Mouse (Mus musculus) olfactory bulb, adult 2 months (tissue): ENCODE results near the gene Ccdc194. TPM values are rescaled to one million over a fixed set of nuclear protein-coding genes. Genes with fewer than 3 reads are reported as not detected.

ENCODE experiments used
- H3K27ac ChIP-seq: fragments of 200-500 bp; 2 replicates; pipeline ENCODE4 v1.5.1; 2012; ENCODE audit warnings: low read depth, low read length; ENCODE audit not compliant: insufficient read depth
- H3K4me1 ChIP-seq: fragments of 200-500 bp; 2 replicates; pipeline ENCODE4 v1.6.1; 2012; ENCODE audit warnings: low read length; ENCODE audit not compliant: control insufficient read depth, insufficient read depth
- H3K4me3 ChIP-seq: fragments of 200-500 bp; 2 replicates; pipeline ENCODE4 v1.5.1; 2012; ENCODE audit warnings: mild to moderate bottlenecking, low read depth, low read length, moderate library complexity; ENCODE audit not compliant: insufficient read depth
- CTCF ChIP-seq: fragments of 200-500 bp; IDR thresholded peaks from 2 replicates; pipeline ENCODE4 v1.5.1; 2012; ENCODE audit warnings: low read depth, mild to moderate bottlenecking, low read length, moderate library complexity; ENCODE audit not compliant: insufficient read depth
- POLR2A ChIP-seq: fragments of 200-500 bp; IDR thresholded peaks from 2 replicates; pipeline ENCODE4 v1.6.1; 2012; ENCODE audit warnings: mild to moderate bottlenecking, low read depth, low read length, moderate library complexity; ENCODE audit not compliant: insufficient read depth
- WGBS: fragments of 180-500 bp; shearing (Covaris S2); methylation state at CpG from one replicate; pipeline ENCODE4 v1.1.7; 2018; 5-methylcytosine and 5-hydroxymethylcytosine counted together
- polyA plus RNA-seq: library from polyadenylated mRNA; stranded (reverse); fragments of >200 nt; gene quantifications from 2 replicates; pipeline ENCODE4 v1.2.4, GENCODE M21; 2012; ENCODE audit warnings: low replicate concordance; ENCODE audit not compliant: missing spikeins, insufficient read depth, insufficient read length

The Ccdc194 gene
- not detected in 2 replicates for polyA plus RNA-seq

DNA sequence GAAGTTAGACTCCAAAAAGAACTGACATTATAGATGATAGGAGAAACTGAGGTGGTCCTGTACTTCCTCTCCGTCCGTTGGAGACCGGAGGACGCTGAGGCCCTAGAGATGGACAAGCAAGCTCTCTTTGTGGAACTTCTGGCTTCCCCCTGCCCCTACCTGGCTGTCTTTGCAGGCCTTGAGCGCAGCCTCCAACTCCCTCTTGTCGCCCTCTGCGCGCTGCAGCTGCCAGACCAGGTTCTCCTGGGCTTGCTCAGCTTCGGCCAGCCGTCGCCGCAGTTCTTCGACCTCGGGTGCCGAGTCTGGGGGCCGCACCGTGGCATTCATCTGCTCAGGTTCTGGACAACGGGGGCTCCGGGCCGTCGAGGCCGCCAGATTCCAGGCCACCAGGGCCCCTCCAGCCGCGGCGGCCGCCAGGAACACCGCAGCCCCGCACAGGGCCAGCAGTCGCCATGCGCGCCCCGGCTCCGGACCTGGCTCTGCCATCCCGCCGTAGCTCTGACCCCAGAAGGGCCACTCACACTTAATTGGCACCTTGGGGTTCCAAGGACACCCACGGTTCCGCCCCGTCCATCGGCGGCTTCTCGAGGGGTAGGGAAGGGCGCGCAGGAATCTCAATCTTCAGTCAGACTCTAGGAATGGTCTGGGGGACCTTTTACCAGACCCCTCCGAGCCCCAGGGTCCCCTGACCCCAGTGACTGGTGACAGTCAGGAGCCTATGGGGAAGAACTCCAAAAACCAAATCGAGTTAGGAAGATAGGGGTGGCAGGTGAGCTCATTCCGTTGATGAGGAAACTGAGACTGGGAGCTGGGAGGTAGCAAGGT is at the start of gene Ccdc194:
Gene Ccdc194 (minus strand): TSS at position 486 of the 825 bp plus-strand sequence.
- Histone ChIP-seq H3K4me3 (no peak within 1 kb of the TSS), H3K27ac (no peak within 1 kb of the TSS), H3K4me1 (peaks cover 6% of the 10 kb centered on the region)
- TF ChIP-seq CTCF (no peak), POLR2A (no peak)
- WGBS: 20% methylated on average over 46 of the region's 46 CpGs

DNA sequence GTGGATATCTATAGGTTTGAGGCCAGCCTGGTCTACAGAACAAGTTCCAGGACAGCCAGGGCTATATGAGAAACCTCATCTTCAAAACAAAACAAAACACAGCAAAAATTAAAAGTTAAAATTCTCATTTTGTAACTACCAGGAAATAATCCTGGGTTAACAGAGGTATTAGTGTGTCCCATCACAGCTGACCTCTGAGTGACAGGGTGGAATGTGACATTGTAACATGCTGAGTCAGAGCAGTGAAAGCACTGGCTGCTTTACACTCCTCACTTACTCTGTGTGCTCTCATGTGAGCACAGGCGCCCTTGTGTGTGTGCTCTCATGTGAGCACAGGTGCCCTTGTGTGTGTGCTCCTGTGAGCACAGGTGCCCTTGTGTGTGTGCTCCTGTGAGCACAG is 49.5 kb upstream of the Ccdc194 start:
- H3K4me1 ChIP-seq: peaks cover 42% of the 10 kb centered on the region
- H3K4me3 ChIP-seq: no peak overlapping the region
- no peak for TF ChIP-seq POLR2A
- TF ChIP-seq CTCF: no peak
- H3K27ac ChIP-seq: no peak overlapping the region
- WGBS: 66% methylated on average over 1 of the region's 1 CpGs

DNA sequence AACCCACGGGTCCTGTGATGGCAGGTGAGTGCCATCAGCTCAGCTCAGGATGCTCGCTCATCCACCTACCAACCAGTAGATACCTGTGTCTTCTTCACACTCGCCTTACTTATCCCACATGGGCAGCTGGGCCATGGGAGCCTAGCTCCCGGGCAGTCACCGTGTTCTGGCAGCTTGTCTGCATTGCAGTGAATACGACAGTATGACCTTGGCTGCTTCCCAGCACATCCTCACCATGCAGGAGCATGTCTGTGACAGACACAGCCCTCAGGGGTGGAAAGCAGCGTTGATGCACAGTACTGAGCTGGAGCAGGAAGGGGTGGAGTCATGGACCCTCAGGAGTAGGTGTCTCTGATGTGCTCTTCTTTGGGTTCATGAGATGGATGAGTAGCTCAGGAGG is 48.9 kb upstream of the Ccdc194 start:
- H3K4me1 ChIP-seq: peaks cover 36% of the 10 kb centered on the region
- no peak overlapping the region for H3K4me3 ChIP-seq
- no peak overlapping the region for H3K27ac ChIP-seq
- WGBS: 59% methylated on average over 7 of the region's 7 CpGs
- no peak for TF ChIP-seq CTCF
- no peak for TF ChIP-seq POLR2A

DNA sequence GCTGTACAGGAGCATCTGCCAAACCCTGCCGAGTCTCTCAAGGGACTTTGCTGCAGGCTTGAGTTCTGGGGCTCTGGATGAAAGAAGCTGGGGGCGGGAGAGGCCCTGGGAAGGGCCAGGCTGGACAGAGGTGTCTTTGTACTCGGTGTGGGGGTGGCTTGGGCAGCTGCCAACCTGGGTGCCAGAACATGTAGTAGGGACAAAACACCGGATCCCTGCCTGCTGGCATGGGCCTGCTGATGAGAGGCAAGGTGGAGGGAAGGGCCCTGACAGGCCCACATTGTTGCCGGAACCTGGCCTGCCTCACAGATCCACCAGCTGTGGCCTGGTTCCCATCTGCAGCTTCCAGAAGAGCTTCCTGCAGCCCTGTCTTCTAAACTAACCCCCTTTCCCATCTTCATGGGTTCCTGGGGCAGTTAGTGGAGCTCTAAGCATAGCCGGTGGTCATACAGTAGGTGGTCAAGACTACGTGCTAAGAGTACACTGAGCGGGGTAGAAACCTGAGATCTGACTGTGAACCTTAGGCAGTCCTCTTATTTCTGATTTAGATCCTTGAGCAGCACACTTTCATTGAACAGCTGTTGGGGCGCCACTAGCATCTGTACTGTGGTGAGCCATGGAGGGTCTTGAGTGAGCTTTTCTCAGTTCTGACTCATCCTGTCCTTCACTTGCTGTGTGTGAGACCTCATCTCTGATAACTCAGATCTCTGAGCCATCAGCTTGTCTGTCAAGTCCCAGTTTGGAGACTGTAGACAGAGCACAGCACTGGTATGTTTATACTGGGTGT is 47.5 kb upstream of the Ccdc194 start:
- peak overlapping the region; percentile 79 for H3K27ac ChIP-seq
- no peak overlapping the region for H3K4me3 ChIP-seq
- WGBS: 41% methylated on average over 9 of the region's 9 CpGs
- TF ChIP-seq CTCF: no peak
- TF ChIP-seq POLR2A: no peak
- H3K4me1 ChIP-seq: peaks cover 30% of the 10 kb centered on the region

- Histone ChIP-seq H3K4me3 (no peak overlapping the region), H3K27ac (peak overlapping the region; percentile 54; the same call in 1 of the 2 replicates), H3K4me1 (peaks cover 25% of the 10 kb centered on the region)
- 62% methylated on average over 2 of the region's 2 CpGs for WGBS
- TF ChIP-seq POLR2A (no peak), CTCF (no peak)
Observed at GRCm38 (mm10) chr8:71572077-71572476, 46.6 kb upstream of the Ccdc194 start.

DNA sequence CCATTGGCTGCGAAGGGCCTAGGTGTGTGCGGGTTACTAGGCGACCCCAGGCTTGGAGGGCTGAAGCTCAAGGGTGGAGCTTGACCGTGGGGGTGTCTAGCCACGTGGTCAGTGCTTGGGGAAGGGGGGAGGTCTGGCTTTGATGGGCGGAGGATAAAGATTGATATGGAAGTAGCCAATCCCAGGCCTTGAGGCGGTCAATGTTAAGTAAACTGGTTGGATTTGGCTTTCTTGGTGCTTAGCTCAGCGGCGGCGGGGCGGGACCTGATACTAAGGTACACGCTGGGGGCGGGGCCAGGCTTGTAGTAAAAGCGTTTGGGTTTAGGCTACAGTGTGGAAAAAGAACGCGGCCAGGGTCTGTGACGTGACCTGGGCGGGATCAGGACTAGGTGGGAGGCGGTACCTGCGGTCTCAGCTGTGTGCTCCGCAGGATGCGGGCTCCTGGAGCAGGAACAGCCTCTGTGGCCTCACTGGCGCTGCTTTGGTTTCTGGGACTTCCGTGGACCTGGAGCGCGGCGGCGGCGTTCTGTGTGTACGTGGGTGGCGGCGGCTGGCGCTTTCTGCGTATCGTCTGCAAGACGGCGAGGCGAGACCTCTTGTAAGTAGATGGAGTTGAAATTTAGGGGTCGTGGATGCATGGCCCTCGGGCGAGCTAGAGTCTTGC is 44.9 kb upstream of the Ccdc194 start:
- peak overlapping the region; percentile 82 for H3K4me3 ChIP-seq
- TF ChIP-seq POLR2A: no peak
- no peak for TF ChIP-seq CTCF
- peaks cover 25% of the 10 kb centered on the region for H3K4me1 ChIP-seq
- peak overlapping the region; percentile 98 for H3K27ac ChIP-seq
- WGBS: under 1% methylated on average over 41 of the region's 41 CpGs

GRCm38 (mm10) chr8:71569366-71570290 is 44.1 kb upstream of the Ccdc194 start:
- H3K27ac ChIP-seq: peak overlapping the region; percentile 98
- peak overlapping the region; percentile 82 for H3K4me3 ChIP-seq
- no peak for TF ChIP-seq POLR2A
- no peak for TF ChIP-seq CTCF
- peaks cover 25% of the 10 kb centered on the region for H3K4me1 ChIP-seq
- WGBS: under 1% methylated on average over 51 of the region's 51 CpGs

- H3K27ac ChIP-seq: peak overlapping the region; percentile 98
- peak overlapping the region; percentile 82 for H3K4me3 ChIP-seq
- 36% methylated on average over 6 of the region's 6 CpGs for WGBS
- H3K4me1 ChIP-seq: peaks cover 20% of the 10 kb centered on the region
- TF ChIP-seq POLR2A: no peak
- no peak for TF ChIP-seq CTCF
Observed at GRCm38 (mm10) chr8:71568941-71569340, 43.4 kb upstream of the Ccdc194 start.
